Mouse (Mus musculus) lung, adult 2 months (tissue): Measurements from ENCODE around the gene Rab3a. TPM values are rescaled to one million over a fixed set of nuclear protein-coding genes. Genes with fewer than 3 reads are reported as not detected.

Experiments used
- DNase-seq: peaks from one replicate; pipeline ENCODE4 v3.0.0; 2022
- H3K4me1 ChIP-seq: fragments of 200-500 bp; 2 replicates; pipeline ENCODE4 v1.6.1; 2011; ENCODE audit warnings: low read length; ENCODE audit not compliant: control insufficient read depth, insufficient read depth
- H3K4me3 ChIP-seq: fragments of 200-500 bp; replicated peaks from 2 replicates; pipeline ENCODE3; 2011; ENCODE audit warnings: low read depth, mild to moderate bottlenecking, control low read depth, low read length; ENCODE audit errors: extremely low read depth
- CTCF ChIP-seq: fragments of 200-500 bp; IDR thresholded peaks from 2 replicates; pipeline ENCODE4 v1.5.1; 2011; ENCODE audit warnings: mild to moderate bottlenecking, low read length, control low read depth; ENCODE audit not compliant: insufficient read depth
- POLR2A ChIP-seq: fragments of 200-500 bp; IDR thresholded peaks from 2 replicates; pipeline ENCODE4 v1.6.1; 2011; ENCODE audit warnings: low read depth, mild to moderate bottlenecking, control low read depth, low read length, borderline replicate concordance; ENCODE audit errors: extremely low read depth
- WGBS: fragments of 180-500 bp; shearing (Covaris S2); methylation state at CpG from one replicate; pipeline ENCODE4 v1.1.7; 2018; 5-methylcytosine and 5-hydroxymethylcytosine counted together
- polyA plus RNA-seq: library from polyadenylated mRNA; depleted of rRNA; stranded (reverse); fragments of >200 nt; gene quantifications from 2 replicates; pipeline ENCODE4 v1.2.3, GENCODE M21; 2012

Rab3a gene
- polyA plus RNA-seq, 1 experiment: 46.4 TPM

- TF ChIP-seq POLR2A: no peak
- TF ChIP-seq CTCF: no peak
- no peak overlapping the region for H3K4me3 ChIP-seq
- peaks cover 16% of the 10 kb centered on the region for H3K4me1 ChIP-seq
- DNase-seq: no peak
- 91% methylated on average over 2 of the region's 2 CpGs for WGBS
Observed at GRCm38 (mm10) chr8:70795370-70795769, 40.9 kb downstream of the Rab3a start.

GRCm38 (mm10) chr8:70796403-70797080 is 42.1 kb downstream of the Rab3a start:
- 6% methylated on average over 54 of the region's 54 CpGs for WGBS
- no peak for TF ChIP-seq CTCF
- TF ChIP-seq POLR2A: 0 out of 2 replicates have a peak, but pooled peaks have one; percentile 21
- peak overlapping the region; percentile 12 for H3K4me3 ChIP-seq
- DNase-seq: no peak
- H3K4me1 ChIP-seq: peaks cover 7% of the 10 kb centered on the region

GRCm38 (mm10) chr8:70797081-70798070 is 42.9 kb downstream of the Rab3a start:
- WGBS: 1% methylated on average over 57 of the region's 57 CpGs
- H3K4me1 ChIP-seq: peaks cover 4% of the 10 kb centered on the region; the same call in 1 of the 2 replicates
- H3K4me3 ChIP-seq: peak overlapping the region; percentile 60
- no peak for TF ChIP-seq POLR2A
- TF ChIP-seq CTCF: no peak
- peak; percentile 85 for DNase-seq

- Histone ChIP-seq H3K4me3 (no peak overlapping the region), H3K4me1 (no peaks in the 10 kb centered on the region; the same call in 1 of the 2 replicates)
- TF ChIP-seq CTCF: no peak
- TF ChIP-seq POLR2A: no peak
- 11% methylated on average over 15 of the region's 15 CpGs for WGBS
- no peak for DNase-seq
Observed at GRCm38 (mm10) chr8:70798281-70798680, 43.8 kb downstream of the Rab3a start.

GRCm38 (mm10) chr8:70800648-70801047 is 46.2 kb downstream of the Rab3a start:
- TF ChIP-seq POLR2A (no peak), CTCF (no peak)
- Histone ChIP-seq H3K4me3 (no peak overlapping the region), H3K4me1 (peaks cover 7% of the 10 kb centered on the region)
- DNase-seq: no peak
- WGBS: 63% methylated on average over 10 of the region's 10 CpGs

GRCm38 (mm10) chr8:70801156-70801555 is 46.7 kb downstream of the Rab3a start:
- DNase-seq: no peak
- H3K4me3 ChIP-seq: no peak overlapping the region
- 22% methylated on average over 15 of the region's 15 CpGs for WGBS
- H3K4me1 ChIP-seq: peaks cover 7% of the 10 kb centered on the region
- TF ChIP-seq POLR2A (no peak), CTCF (no peak)

- no peak for DNase-seq
- H3K4me1 ChIP-seq: peaks cover 7% of the 10 kb centered on the region
- WGBS: 77% methylated on average over 1 of the region's 1 CpGs
- no peak overlapping the region for H3K4me3 ChIP-seq
- TF ChIP-seq CTCF (no peak), POLR2A (no peak)
Observed at GRCm38 (mm10) chr8:70801830-70802229, 47.4 kb downstream of the Rab3a start.

GRCm38 (mm10) chr8:70802786-70803510 is 48.5 kb downstream of the Rab3a start:
- WGBS: 58% methylated on average over 11 of the region's 11 CpGs
- peaks cover 7% of the 10 kb centered on the region for H3K4me1 ChIP-seq
- no peak overlapping the region for H3K4me3 ChIP-seq
- TF ChIP-seq POLR2A (no peak), CTCF (no peak)
- no peak for DNase-seq
